Mouse (Mus musculus) hindbrain, embryonic 11.5 days (tissue): Measurements from ENCODE around the gene Calcrl. TPM values are rescaled to one million over a fixed set of nuclear protein-coding genes. Genes with fewer than 3 reads are reported as not detected.
"Not testable (repeated sequence)": the region's sequence is repeated elsewhere in the genome, so short reads cannot be mapped to it uniquely, and the experiment has no call there.

ENCODE experiments used
- ATAC-seq: fragments of 200-750 bp; cut with Nextera tagmentation; 2 replicates; pipeline ENCODE4 v1.8.0; 2017; ENCODE audit warnings: mild to moderate bottlenecking, moderate TSS enrichment, moderate library complexity; ENCODE audit not compliant: low FRiP score
- DNase-seq: peaks from one replicate; pipeline ENCODE4 v3.0.0-alpha.2; 2015; ENCODE audit warnings: low spot score
- H3K27ac ChIP-seq: fragments of 300-500 bp; sonication (generic); 2 replicates; pipeline ENCODE4 v1.5.1; 2014; ENCODE audit warnings: mild to moderate bottlenecking, low read depth, low read length
- H3K27me3 ChIP-seq: fragments of 300-500 bp; sonication (generic); 2 replicates; pipeline ENCODE4 v1.6.1; 2014; ENCODE audit warnings: mild to moderate bottlenecking, low read length, moderate library complexity, mixed read lengths; ENCODE audit not compliant: control insufficient read depth, insufficient read depth
- H3K36me3 ChIP-seq: fragments of 300-500 bp; sonication (generic); 2 replicates; pipeline ENCODE4 v1.6.1; 2014; ENCODE audit warnings: mild to moderate bottlenecking, low read length, moderate library complexity, mixed read lengths; ENCODE audit not compliant: control insufficient read depth, insufficient read depth
- H3K4me1 ChIP-seq: fragments of 300-500 bp; sonication (generic); replicated peaks from 2 replicates; pipeline ENCODE4 v1.6.1; 2014; ENCODE audit warnings: low read length, mixed read lengths; ENCODE audit not compliant: control insufficient read depth, insufficient read depth
- H3K4me2 ChIP-seq: fragments of 300-500 bp; sonication (generic); replicated peaks from 2 replicates; pipeline ENCODE4 v1.6.1; 2014; ENCODE audit warnings: mild to moderate bottlenecking, low read depth, low read length
- H3K4me3 ChIP-seq: fragments of 300-500 bp; sonication (generic); 2 replicates; pipeline ENCODE4 v1.5.1; 2014; ENCODE audit warnings: low read depth, low read length
- H3K9ac ChIP-seq: fragments of 300-500 bp; sonication (generic); 2 replicates; pipeline ENCODE4 v1.6.1; 2014; ENCODE audit warnings: low read depth, low read length
- H3K9me3 ChIP-seq: fragments of 300-500 bp; sonication (generic); 2 replicates; pipeline ENCODE4 v1.6.1; 2016; ENCODE audit warnings: low read length; ENCODE audit not compliant: control insufficient read depth
- WGBS: fragments of 180-500 bp; shearing (Covaris S2); extraction: QIAGEN DNeasy Blood & Tissue Kit; methylation state at CpG from one replicate; pipeline ENCODE4 v1.1.7; 2014; 5-methylcytosine and 5-hydroxymethylcytosine counted together
- polyA plus RNA-seq: library from polyadenylated mRNA; unstranded; fragments of >200 nt; fragmentation: Nextera tagmentation; extraction: Ambion mirVana; gene quantifications from 2 replicates; pipeline ENCODE4 v1.2.1, GENCODE M21; 2014

Calcrl gene
- polyA plus RNA-seq, 1 experiment from 2014 or later, result 17.7 TPM

DNA sequence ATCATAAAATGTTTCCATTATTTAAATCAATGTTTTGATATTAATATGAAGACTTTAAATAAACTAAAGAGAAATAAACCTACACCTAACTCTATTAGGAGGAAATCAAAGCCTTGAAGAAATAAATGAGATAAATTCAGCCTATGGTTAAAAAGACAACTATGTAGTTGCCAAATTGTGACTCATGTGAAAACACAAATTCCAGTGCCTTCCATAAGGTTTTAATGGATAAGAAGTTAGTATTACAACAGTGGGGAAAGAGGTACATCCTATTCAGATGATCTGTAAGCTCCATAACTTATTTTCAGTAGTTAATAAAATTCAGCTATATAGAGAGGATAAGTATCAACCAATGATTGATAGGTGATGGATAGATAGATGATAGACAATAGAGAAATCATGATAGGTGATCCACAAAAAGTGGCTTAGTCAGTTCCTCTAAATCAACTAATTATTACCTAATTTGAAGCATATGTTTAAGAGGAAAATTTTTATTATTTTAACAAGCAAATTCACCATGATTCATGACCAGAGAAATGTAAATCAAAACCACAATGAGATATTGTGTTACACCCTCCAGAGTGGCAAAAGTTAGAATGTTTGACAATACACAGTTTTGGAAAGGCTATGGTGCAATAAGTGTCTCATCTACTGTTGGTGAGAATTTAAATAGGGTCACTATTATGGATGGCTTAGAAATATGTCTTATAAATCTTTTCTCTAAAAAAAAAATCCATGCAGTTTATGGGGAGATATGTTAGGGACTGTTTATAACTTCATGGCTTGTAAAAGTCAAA lies 15.2 kb downstream of the Calcrl start:
- ATAC-seq (no peak), DNase-seq (no peak)
- Histone ChIP-seq H3K9me3 (no peaks in the 10 kb centered on the region), H3K9ac (no peak overlapping the region), H3K4me2 (no peak overlapping the region), H3K4me3 (no peak overlapping the region), H3K4me1 (no peaks in the 10 kb centered on the region), H3K27ac (no peak overlapping the region), H3K27me3 (no peaks in the 10 kb centered on the region), H3K36me3 (no peaks in the 10 kb centered on the region)

- 88% methylated on average over 3 of the region's 3 CpGs for WGBS
- Histone ChIP-seq H3K9ac (no peak overlapping the region), H3K27ac (no peak overlapping the region), H3K36me3 (no peaks in the 10 kb centered on the region), H3K4me2 (no peak overlapping the region), H3K4me1 (no peaks in the 10 kb centered on the region), H3K27me3 (no peaks in the 10 kb centered on the region), H3K9me3 (no peaks in the 10 kb centered on the region), H3K4me3 (no peak overlapping the region)
- DNase-seq (no peak), ATAC-seq (no peak)
Measured at GRCm38 (mm10) chr2:84404834-84405233, 20.4 kb downstream of the Calcrl start.

DNA sequence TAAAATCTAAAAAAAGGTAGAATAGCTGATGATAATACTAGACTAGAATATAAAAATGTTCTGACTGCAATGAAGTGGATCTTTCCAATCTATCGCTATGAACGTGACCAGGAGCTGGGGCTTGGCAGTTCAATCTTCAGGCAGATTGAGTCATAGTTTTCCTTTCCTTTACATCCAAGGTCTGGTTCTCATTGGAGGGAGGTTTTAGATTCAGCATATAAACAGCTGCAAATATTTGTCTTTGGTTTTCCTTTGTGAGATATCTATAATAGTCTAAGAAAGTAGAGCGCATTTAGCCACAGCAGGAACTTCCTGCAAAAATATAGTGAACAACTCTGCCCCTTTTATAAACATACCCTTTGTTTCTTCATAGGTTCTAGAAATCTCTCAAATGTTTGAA lies 22.5 kb downstream of the Calcrl start:
- no peak overlapping the region for H3K4me2 ChIP-seq
- H3K4me1 ChIP-seq, result no peaks in the 10 kb centered on the region
- no peaks in the 10 kb centered on the region for H3K27me3 ChIP-seq
- DNase-seq (no peak), ATAC-seq (no peak)
- no peak overlapping the region for H3K4me3 ChIP-seq
- 87% methylated on average over 3 of the region's 3 CpGs for WGBS
- H3K9me3 ChIP-seq, result no peaks in the 10 kb centered on the region
- H3K9ac ChIP-seq, result no peak overlapping the region
- H3K36me3 ChIP-seq, result no peaks in the 10 kb centered on the region
- H3K27ac ChIP-seq, result no peak overlapping the region

DNA sequence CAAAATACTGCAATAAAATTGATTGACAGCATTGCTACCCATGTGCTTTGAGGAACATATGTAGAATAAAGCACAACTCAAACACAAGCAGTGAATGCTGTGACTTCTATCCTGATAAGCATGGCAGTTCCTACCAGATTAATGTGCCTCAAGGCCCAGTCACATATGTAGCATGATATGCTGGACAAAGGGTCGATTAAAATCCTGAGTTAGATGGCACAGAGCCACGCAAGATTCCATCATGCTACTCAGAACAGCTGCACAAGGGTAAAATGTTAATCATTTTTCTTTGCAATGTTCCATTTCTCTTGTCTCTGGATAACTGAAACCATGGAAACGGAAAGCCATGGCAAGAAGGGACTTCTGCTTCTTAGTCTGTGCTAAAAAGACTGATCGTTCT lies 28.7 kb downstream of the Calcrl start:
- H3K4me3 ChIP-seq, result no peak overlapping the region
- no peak overlapping the region for H3K4me2 ChIP-seq
- H3K9ac ChIP-seq, result no peak overlapping the region
- H3K36me3 ChIP-seq, result no peaks in the 10 kb centered on the region
- DNase-seq (no peak), ATAC-seq (no peak)
- WGBS, result 82% methylated on average over 4 of the region's 4 CpGs
- H3K27me3 ChIP-seq, result no peaks in the 10 kb centered on the region
- H3K4me1 ChIP-seq, result no peaks in the 10 kb centered on the region
- no peaks in the 10 kb centered on the region for H3K9me3 ChIP-seq
- H3K27ac ChIP-seq, result no peak overlapping the region

GRCm38 (mm10) chr2:84393236-84393635 lies 32.0 kb downstream of the Calcrl start:
- no peak overlapping the region for H3K27ac ChIP-seq
- no peak for ATAC-seq

DNA sequence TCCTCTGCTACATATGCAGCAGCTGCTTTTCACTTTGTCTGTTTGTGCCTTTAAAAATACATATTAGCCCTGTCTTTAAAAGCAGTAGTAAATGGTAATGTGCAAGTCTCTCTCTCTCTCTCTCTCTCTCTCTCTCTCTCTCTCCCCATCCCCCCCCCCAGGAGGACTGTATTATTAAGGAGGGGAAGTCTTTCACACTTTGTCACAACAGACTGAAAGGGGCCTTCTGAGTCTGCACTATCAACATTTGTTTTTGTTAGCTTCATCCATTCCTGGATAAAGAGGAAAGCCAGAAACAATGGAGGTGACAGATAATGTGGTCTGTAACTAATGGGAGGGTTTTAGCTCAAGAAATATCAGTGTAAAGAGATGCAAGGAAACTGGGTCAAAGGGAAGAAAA lies 36.1 kb downstream of the Calcrl start:
- H3K27me3 ChIP-seq, result no peaks in the 10 kb centered on the region
- ATAC-seq, result no peak
- H3K4me3 ChIP-seq, result no peak overlapping the region
- no peaks in the 10 kb centered on the region for H3K4me1 ChIP-seq
- no peaks in the 10 kb centered on the region for H3K36me3 ChIP-seq
- no peak for DNase-seq
- H3K4me2 ChIP-seq, result no peak overlapping the region
- no peak overlapping the region for H3K9ac ChIP-seq
- no peaks in the 10 kb centered on the region for H3K9me3 ChIP-seq
- H3K27ac ChIP-seq, result no peak overlapping the region

More at GRCm38 (mm10) chr2:84393236-84393635, 32.0 kb downstream of the Calcrl start:
- H3K27me3 ChIP-seq, result no peaks in the 10 kb centered on the region
- no peak overlapping the region for H3K9ac ChIP-seq
- H3K36me3 ChIP-seq, result no peaks in the 10 kb centered on the region
- DNase-seq, result no peak
- H3K9me3 ChIP-seq, result no peaks in the 10 kb centered on the region
- no peak overlapping the region for H3K4me2 ChIP-seq
- H3K4me3 ChIP-seq, result no peak overlapping the region
- no peaks in the 10 kb centered on the region for H3K4me1 ChIP-seq
- 93% methylated on average over 4 of the region's 4 CpGs for WGBS

GRCm38 (mm10) chr2:84388537-84388936 lies 36.7 kb downstream of the Calcrl start:
- not testable (repeated sequence) for H3K9me3 ChIP-seq, H3K4me3 ChIP-seq, H3K27me3 ChIP-seq, DNase-seq, H3K36me3 ChIP-seq, ATAC-seq, H3K4me1 ChIP-seq, H3K27ac ChIP-seq, H3K9ac ChIP-seq, H3K4me2 ChIP-seq
- WGBS, result 91% methylated on average over 14 of the region's 14 CpGs

GRCm38 (mm10) chr2:84388023-84388416 lies 37.2 kb downstream of the Calcrl start:
- Histone ChIP-seq H3K27me3 (no peaks in the 10 kb centered on the region), H3K9me3 (no peaks in the 10 kb centered on the region), H3K4me1 (no peaks in the 10 kb centered on the region), H3K4me2 (no peak overlapping the region), H3K36me3 (no peaks in the 10 kb centered on the region), H3K4me3 (no peak overlapping the region), H3K27ac (no peak overlapping the region), H3K9ac (no peak overlapping the region)
- 81% methylated on average over 7 of the region's 7 CpGs for WGBS
- DNase-seq (no peak), ATAC-seq (no peak)

DNA sequence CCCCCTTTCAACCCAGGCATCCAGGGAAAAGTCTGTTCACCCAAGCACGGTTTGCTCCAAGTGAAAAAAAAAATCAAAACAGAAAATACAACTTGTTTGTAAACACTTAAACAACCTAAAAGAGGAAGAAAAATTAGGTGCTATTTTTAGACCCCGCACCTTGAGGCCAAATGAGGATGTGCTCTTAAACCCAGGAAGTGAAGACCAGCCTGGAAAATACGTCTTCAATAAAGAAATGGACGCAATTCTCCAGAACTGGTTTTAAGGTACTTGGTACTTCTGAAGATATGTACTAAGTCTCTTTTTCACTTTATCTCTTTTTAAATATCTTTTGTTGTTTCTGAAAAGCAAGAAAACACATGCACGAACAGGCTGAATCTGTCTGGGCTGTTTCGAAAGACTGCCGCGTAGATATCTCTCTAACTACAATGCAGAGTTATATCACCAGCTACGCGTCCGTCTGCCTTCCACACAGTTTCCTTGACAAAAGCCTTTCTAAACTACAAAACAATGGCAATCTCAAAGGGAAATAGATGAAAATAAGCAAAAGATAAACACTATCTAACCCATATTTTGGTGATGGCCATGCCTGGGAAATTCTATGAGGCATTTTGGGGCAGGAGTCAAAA lies 37.7 kb downstream of the Calcrl start:
- H3K36me3 ChIP-seq, result no peaks in the 10 kb centered on the region
- 73% methylated on average over 11 of the region's 11 CpGs for WGBS

More for the DNA sequence above, 37.7 kb downstream of the Calcrl start:
- no peak for DNase-seq
- Histone ChIP-seq H3K9ac (no peak overlapping the region), H3K4me1 (no peaks in the 10 kb centered on the region), H3K27ac (no peak overlapping the region), H3K27me3 (no peaks in the 10 kb centered on the region), H3K9me3 (no peaks in the 10 kb centered on the region), H3K4me3 (no peak overlapping the region), H3K4me2 (no peak overlapping the region)
- ATAC-seq, result no peak
